Mouse (Mus musculus) G1E (cell line): ENCODE data around the gene Arrb2.

ENCODE experiments used
- CTCF ChIP-seq: IDR thresholded peaks from 2 replicates; pipeline ENCODE4 v1.5.1; 2012; ENCODE audit warnings: low read depth, low read length, inconsistent platforms, mixed read lengths
- GATA1 ChIP-seq: IDR thresholded peaks from 2 replicates; pipeline ENCODE4 v1.6.1; 2012; ENCODE audit warnings: borderline replicate concordance, low read length, inconsistent platforms, mixed read lengths
- POLR2AphosphoS5 ChIP-seq: IDR thresholded peaks from 2 replicates; pipeline ENCODE4 v1.6.1; 2012; ENCODE audit warnings: low read depth, low read length, inconsistent platforms; ENCODE audit not compliant: insufficient replicate concordance
- TAL1 ChIP-seq: conservative IDR thresholded peaks from 2 replicates; pipeline ENCODE4 v1.6.1; 2012; ENCODE audit warnings: low read depth, low read length, inconsistent platforms, mixed read lengths

- TF ChIP-seq CTCF, result no peak
- no peak for TF ChIP-seq TAL1
- no peak for TF ChIP-seq GATA1
- TF ChIP-seq POLR2AphosphoS5, result no peak
Measured at GRCm38 (mm10) chr11:70463970-70464369, 31.5 kb downstream of the Arrb2 start.
